Mouse (Mus musculus) right cerebral cortex, postnatal 10 days (tissue): ENCODE data around the gene Mst1.

Experiments
- DNase-seq, 2 experiments: peaks; one replicate each; pipeline ENCODE4 v3.0.0; 2021; ENCODE audit warnings: low spot score in 2 of 2

Mst1 gene

GRCm38 (mm10) chr9:108129042-108129948 is 49.1 kb downstream of the Mst1 start:
- DNase-seq: no peak

DNA sequence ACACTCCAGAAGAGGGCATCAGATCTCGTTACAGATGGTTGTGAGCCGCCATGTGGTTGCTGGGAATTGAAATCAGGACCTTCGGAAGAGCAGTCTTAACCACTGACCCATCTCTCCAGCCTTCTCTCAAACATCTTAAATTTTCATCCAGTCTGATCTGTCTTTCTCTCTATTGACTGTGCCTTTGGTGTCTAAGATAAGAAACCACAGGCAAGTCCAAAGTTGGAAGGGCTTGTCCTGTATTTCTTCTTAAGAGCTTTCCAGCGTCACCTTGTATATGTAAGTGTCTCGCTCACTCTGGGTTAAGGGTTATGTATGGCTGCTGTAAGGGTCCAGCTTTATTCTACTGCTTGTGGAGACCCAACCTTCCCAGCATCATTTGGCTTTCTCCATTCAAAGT is 51.3 kb downstream of the Mst1 start:
- no peak for DNase-seq

DNA sequence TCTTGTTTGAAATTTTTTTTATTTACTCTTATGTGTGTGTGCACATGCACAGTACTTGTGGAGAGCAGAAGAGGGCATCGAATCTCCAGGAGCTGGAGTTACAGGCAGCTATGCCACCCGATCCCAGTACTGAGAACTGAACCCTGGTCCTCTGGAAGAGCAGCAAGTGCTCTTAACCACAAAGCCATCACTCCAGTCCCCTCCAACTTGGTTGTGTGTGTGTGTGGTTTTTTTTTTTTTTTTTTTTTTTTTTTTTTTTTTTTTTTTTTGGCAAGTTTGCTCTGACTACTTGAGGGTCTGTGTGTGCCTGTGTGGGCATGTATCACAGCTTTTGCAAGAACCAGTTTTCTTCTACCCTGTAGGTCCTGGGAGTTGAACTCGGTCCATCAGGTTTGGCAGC is 52.1 kb downstream of the Mst1 start:
- no peak for DNase-seq

GRCm38 (mm10) chr9:108133478-108133877 is 53.2 kb downstream of the Mst1 start:
- DNase-seq: no peak
